14 mouse cellular contexts compared by ENCODE assay signal in genomic region chr13:97363765-97364164, GRCm38 (mm10).
DNase-seq lines count a peak whose midpoint lies in the region; ATAC-seq and TF ChIP-seq lines count a peak whose summit lies in the region.
"Had no signal": no experiment of that assay in that cellular context is flagged by ENCODE, and none has a peak within 500 bp of the region (broad histone marks: within the 10 kb centered on the region; RNA-seq: fewer than 3 reads in every experiment).

No protein-coding gene starts in this region.

- peak; percentile 15 to 37 for DNase-seq in kidney, postnatal 36 days
- peak; percentile 48 for DNase-seq in NIH3T3 (ENCODE audit: low read depth)
- no peak for DNase-seq in hindbrain, postnatal 0 days (ENCODE audit: low spot score)
- DNase-seq in liver, postnatal 0 days = no peak
- DNase-seq: cerebellum, adult 11-12 months; heart, adult 2 months; heart, postnatal 14 days; liver, embryonic 13.5 days; thymus, adult 2 months had no signal

- TF ChIP-seq CTCF in hindbrain, postnatal 0 days (IDR thresholded peaks at IDR 0.05; ENCODE audit: low read depth) = no peak
- TF ChIP-seq CTCF in liver, postnatal 0 days (IDR thresholded peaks at IDR 0.05; ENCODE audit: low read depth) = no peak

- H3K4me1 ChIP-seq in kidney, embryonic 15.5 days = peaks cover 33% of the 10 kb centered on the region
- peaks cover 10% of the 10 kb centered on the region for H3K4me1 ChIP-seq in intestine, embryonic 16.5 days (ENCODE audit: control insufficient read depth, insufficient read depth, low read length)
- no peaks in the 10 kb centered on the region for H3K4me1 ChIP-seq in hindbrain, postnatal 0 days (ENCODE audit: insufficient read depth, low read length)
- H3K4me1 ChIP-seq in liver, postnatal 0 days (ENCODE audit: insufficient read depth) = no peaks in the 10 kb centered on the region
- H3K4me1 ChIP-seq in liver, embryonic 12.5 days = peaks cover 19% of the 10 kb centered on the region

- WGBS in kidney, embryonic 15.5 days = 30% methylated on average over 5 of the region's 5 CpGs
- WGBS in intestine, embryonic 16.5 days = 36% methylated on average over 5 of the region's 5 CpGs
- WGBS in hindbrain, postnatal 0 days = 87% methylated on average over 5 of the region's 5 CpGs
- 29% methylated on average over 5 of the region's 5 CpGs for WGBS in liver, postnatal 0 days (ENCODE audit: insufficient replicate concordance)
- WGBS in liver, embryonic 12.5 days (ENCODE audit: insufficient replicate concordance) = 42% methylated on average over 5 of the region's 5 CpGs

- no peak overlapping the region for H3K4me3 ChIP-seq in kidney, embryonic 15.5 days (replicated peaks)
- H3K4me3 ChIP-seq in intestine, embryonic 16.5 days (ENCODE audit: low read length) = no peak overlapping the region
- H3K4me3 ChIP-seq in hindbrain, postnatal 0 days (ENCODE audit: low read length) = no peak overlapping the region
- H3K4me3 ChIP-seq in liver, postnatal 0 days (ENCODE audit: low read depth, low read length) = no peak overlapping the region
- H3K4me3 ChIP-seq in liver, embryonic 12.5 days = no peak overlapping the region
- H3K4me3 ChIP-seq: heart, adult 2 months; liver, embryonic 13.5 days; midbrain, embryonic 12.5 days had no signal

- 0 out of 2 replicates have a peak, but pooled peaks cover 5% of the 10 kb centered on the region for H3K27me3 ChIP-seq in kidney, embryonic 15.5 days
- H3K27me3 ChIP-seq in intestine, embryonic 16.5 days (replicated peaks; ENCODE audit: control insufficient read depth, insufficient read depth, low read length) = no peaks in the 10 kb centered on the region
- no peaks in the 10 kb centered on the region; the same call in 1 of the 2 replicates for H3K27me3 ChIP-seq in hindbrain, postnatal 0 days (ENCODE audit: insufficient read depth, low read length)
- no peaks in the 10 kb centered on the region for H3K27me3 ChIP-seq in liver, postnatal 0 days (ENCODE audit: insufficient read depth, low read length)
- H3K27me3 ChIP-seq in liver, embryonic 12.5 days (replicated peaks) = peaks cover 29% of the 10 kb centered on the region

- no peak for TF ChIP-seq EP300 in liver, postnatal 0 days (IDR thresholded peaks at IDR 0.05; ENCODE audit: low read depth)

- no peak overlapping the region for H3K9ac ChIP-seq in kidney, embryonic 15.5 days
- H3K9ac ChIP-seq in intestine, embryonic 16.5 days (ENCODE audit: low read depth, low read length) = no peak overlapping the region
- H3K9ac ChIP-seq in hindbrain, postnatal 0 days (replicated peaks; ENCODE audit: low read length) = no peak overlapping the region
- H3K9ac ChIP-seq in liver, postnatal 0 days (replicated peaks) = no peak overlapping the region
- H3K9ac ChIP-seq in liver, embryonic 12.5 days = no peak overlapping the region
- H3K9ac ChIP-seq: liver, embryonic 13.5 days; midbrain, embryonic 12.5 days had no signal

- ATAC-seq in kidney, embryonic 15.5 days (replicated peaks; ENCODE audit: low FRiP score) = no peak
- peak; percentile 79 for ATAC-seq in intestine, embryonic 16.5 days
- peak; percentile 34; the same call in 1 of the 2 replicates for ATAC-seq in megakaryocyte progenitor cell, adult 5-6 weeks (replicated peaks; ENCODE audit: poor library complexity)
- no peak for ATAC-seq in hindbrain, postnatal 0 days
- no peak for ATAC-seq in liver, postnatal 0 days
- ATAC-seq in liver, embryonic 12.5 days = no peak

- H3K4me2 ChIP-seq in kidney, embryonic 15.5 days = no peak overlapping the region
- no peak overlapping the region for H3K4me2 ChIP-seq in intestine, embryonic 16.5 days (ENCODE audit: low read depth, low read length)
- no peak overlapping the region for H3K4me2 ChIP-seq in hindbrain, postnatal 0 days (ENCODE audit: low read depth, low read length)
- no peak overlapping the region for H3K4me2 ChIP-seq in liver, postnatal 0 days (ENCODE audit: low read depth, low read length)
- H3K4me2 ChIP-seq in liver, embryonic 12.5 days = no peak overlapping the region
- H3K4me2 ChIP-seq: liver, embryonic 13.5 days; midbrain, embryonic 12.5 days had no signal

- no peaks in the 10 kb centered on the region for H3K9me3 ChIP-seq in kidney, embryonic 15.5 days (replicated peaks)
- H3K9me3 ChIP-seq in intestine, embryonic 16.5 days (ENCODE audit: control insufficient read depth, low read length) = no peaks in the 10 kb centered on the region
- no peaks in the 10 kb centered on the region for H3K9me3 ChIP-seq in hindbrain, postnatal 0 days (ENCODE audit: low read length)
- no peaks in the 10 kb centered on the region for H3K9me3 ChIP-seq in liver, postnatal 0 days (ENCODE audit: low read length)
- H3K9me3 ChIP-seq in liver, embryonic 12.5 days (replicated peaks) = no peaks in the 10 kb centered on the region
- H3K9me3 ChIP-seq: liver, embryonic 13.5 days; midbrain, embryonic 12.5 days had no signal

- no peak overlapping the region for H3K27ac ChIP-seq in kidney, embryonic 15.5 days
- H3K27ac ChIP-seq in intestine, embryonic 16.5 days (ENCODE audit: low read length) = no peak overlapping the region
- H3K27ac ChIP-seq in hindbrain, postnatal 0 days = no peak overlapping the region
- no peak overlapping the region for H3K27ac ChIP-seq in liver, postnatal 0 days (ENCODE audit: low read depth)
- H3K27ac ChIP-seq in liver, embryonic 12.5 days = no peak overlapping the region
- H3K27ac ChIP-seq: heart, adult 2 months; liver, embryonic 13.5 days; midbrain, embryonic 12.5 days had no signal

- H3K36me3 ChIP-seq in kidney, embryonic 15.5 days = no peaks in the 10 kb centered on the region
- H3K36me3 ChIP-seq in intestine, embryonic 16.5 days (ENCODE audit: control insufficient read depth, insufficient read depth, low read length) = no peaks in the 10 kb centered on the region
- no peaks in the 10 kb centered on the region for H3K36me3 ChIP-seq in hindbrain, postnatal 0 days (ENCODE audit: insufficient read depth, low read length)
- H3K36me3 ChIP-seq in liver, postnatal 0 days (replicated peaks; ENCODE audit: insufficient read depth, low read length) = no peaks in the 10 kb centered on the region
- H3K36me3 ChIP-seq in liver, embryonic 12.5 days = no peaks in the 10 kb centered on the region
- H3K36me3 ChIP-seq: liver, embryonic 13.5 days; midbrain, embryonic 12.5 days had no signal

Comparison
In these comparisons a context has a peak if more than half of its experiments do, and no peak if none do; other contexts are left out.
1. DNase-seq: peak in kidney, postnatal 36 days (2 of 2) and NIH3T3 (single experiment); none in hindbrain, postnatal 0 days (single experiment) and liver, postnatal 0 days (single experiment).
2. ATAC-seq: peak in intestine, embryonic 16.5 days (single experiment) and megakaryocyte progenitor cell, adult 5-6 weeks (single experiment); none in kidney, embryonic 15.5 days (single experiment), hindbrain, postnatal 0 days (single experiment), liver, postnatal 0 days (single experiment) and liver, embryonic 12.5 days (single experiment).